Mouse (Mus musculus) spleen, postnatal 14 days (tissue): ENCODE data around the gene Nfatc4.

Experiments
- DNase-seq, 2 experiments: peaks; one replicate each; pipeline ENCODE4 v3.0.0; 2021 to 2022; ENCODE audit warnings: low spot score in 2 of 2

Nfatc4 gene

DNA sequence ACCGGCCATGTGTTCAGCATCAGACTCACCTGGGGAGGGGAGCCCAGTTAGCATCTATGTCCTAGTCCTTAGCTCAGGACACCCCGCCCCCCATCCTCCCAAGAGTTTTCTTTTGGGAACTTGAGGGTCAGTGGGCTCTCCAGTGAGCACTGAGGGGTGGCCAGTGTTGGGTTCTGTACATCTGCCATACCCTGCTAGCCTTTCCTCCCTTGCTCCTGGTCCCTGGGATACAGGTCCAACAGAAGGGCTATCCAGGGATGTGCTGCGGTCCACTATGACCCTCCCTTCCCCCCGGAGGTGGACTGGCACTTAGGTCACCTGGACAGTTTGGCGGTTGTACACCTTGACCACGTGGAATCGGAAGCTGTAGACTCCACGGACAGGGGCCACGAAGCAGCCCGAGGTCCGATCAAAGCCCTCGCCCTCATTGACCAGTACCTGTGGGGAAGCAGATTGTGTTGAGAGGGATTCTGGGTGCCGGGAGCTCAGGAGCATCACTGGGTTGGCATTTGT, 60.3 kb downstream of the Nfatc4 start:
- DNase-seq, result no peak
